23 mouse cellular contexts compared by ENCODE assay signal in the genomic region with DNA sequence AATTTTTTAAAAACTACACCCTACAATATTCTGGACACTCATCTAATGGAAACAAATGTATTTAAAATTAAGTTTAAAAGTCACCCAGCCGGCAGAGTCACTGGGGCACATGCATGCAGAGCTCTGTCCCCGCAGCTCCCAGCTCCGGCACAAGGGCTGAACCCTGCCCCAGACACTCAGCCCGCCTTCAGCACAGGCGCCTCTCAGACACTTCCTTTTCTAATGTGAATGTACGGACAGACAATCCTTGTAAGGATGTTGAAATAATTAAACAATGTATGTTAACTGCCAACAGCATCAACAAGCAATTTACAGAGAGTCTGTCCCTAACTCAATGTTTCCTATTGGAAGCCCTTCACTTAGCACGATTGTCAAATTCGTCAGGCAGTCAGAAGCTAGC.
A peak's percentile ranks its signal among the peaks of the same experiment; 100 is the strongest.
DNase-seq lines count a peak whose midpoint lies in the region; ATAC-seq and TF ChIP-seq lines count a peak whose summit lies in the region.
"Had no signal": no experiment of that assay in that cellular context is flagged by ENCODE, and none has a peak within 500 bp of the region (broad histone marks: within the 10 kb centered on the region; RNA-seq: fewer than 3 reads in every experiment).

No protein-coding gene starts in this region.

- H3K9ac ChIP-seq in lung, postnatal 0 days (replicated peaks; ENCODE audit: low read depth), result no peak overlapping the region
- H3K9ac ChIP-seq: forebrain, embryonic 13.5 days; forebrain, postnatal 0 days; heart, embryonic 13.5 days; hindbrain, embryonic 12.5 days; hindbrain, embryonic 15.5 days had no signal

- H3K9me3 ChIP-seq in lung, postnatal 0 days (ENCODE audit: low read length), result no peaks in the 10 kb centered on the region
- H3K9me3 ChIP-seq: forebrain, embryonic 10.5 days; forebrain, embryonic 13.5 days; heart, embryonic 10.5 days; heart, embryonic 13.5 days; hindbrain, embryonic 12.5 days; hindbrain, embryonic 15.5 days had no signal

- no peak overlapping the region for H3K4me3 ChIP-seq in lung, postnatal 0 days (ENCODE audit: low read depth, low read length)
- H3K4me3 ChIP-seq: forebrain, embryonic 10.5 days; forebrain, embryonic 13.5 days; gastrocnemius, adult 2 months; heart, adult 2 months; heart, embryonic 10.5 days; heart, embryonic 13.5 days; hindbrain, embryonic 12.5 days; hindbrain, embryonic 15.5 days had no signal

- WGBS in lung, postnatal 0 days, result 21% methylated on average over 8 of the region's 8 CpGs

- H3K36me3 ChIP-seq in lung, postnatal 0 days (ENCODE audit: insufficient read depth, low read length), result no peaks in the 10 kb centered on the region
- H3K36me3 ChIP-seq: forebrain, embryonic 10.5 days; heart, embryonic 10.5 days; heart, embryonic 13.5 days; hindbrain, embryonic 12.5 days; hindbrain, embryonic 15.5 days had no signal

- no peak overlapping the region for H3K27ac ChIP-seq in lung, postnatal 0 days (ENCODE audit: low read length)
- H3K27ac ChIP-seq: forebrain, embryonic 10.5 days; forebrain, embryonic 13.5 days; gastrocnemius, adult 2 months; heart, adult 2 months; heart, embryonic 10.5 days; heart, embryonic 13.5 days; hindbrain, embryonic 12.5 days; hindbrain, embryonic 15.5 days had no signal

- peak; percentile 48 for ATAC-seq in lung, postnatal 0 days
- ATAC-seq in megakaryocyte progenitor cell, adult 5-6 weeks (replicated peaks; ENCODE audit: poor library complexity), result 0 out of 2 replicates have a peak, but pooled peaks have one; percentile 17
- ATAC-seq: forebrain, embryonic 13.5 days; forebrain, postnatal 0 days; Patski had no signal

- DNase-seq in heart, adult 11 months, result peak; percentile 66
- no peak for DNase-seq in heart, postnatal 4 days
- DNase-seq in lung, postnatal 0 days (ENCODE audit: low spot score), result peak; percentile 31
- DNase-seq in lung, postnatal 10 days, result no peak
- peak; percentile 45 for DNase-seq in MN1 (ENCODE audit: low spot score)
- DNase-seq in cerebellum, postnatal 14 days, result no peak
- DNase-seq: adrenal gland, adult 8-10 months; adrenal gland, postnatal 25 days; cerebellum, adult 11-12 months; cerebellum, adult 8-10 months; forebrain, postnatal 0 days; gastrocnemius, adult 2 months; gastrocnemius, postnatal 14 days; heart, adult 2 months; heart, postnatal 14 days had no signal

- H3K4me1 ChIP-seq in lung, postnatal 0 days (ENCODE audit: insufficient read depth, low read depth, low read length), result no peaks in the 10 kb centered on the region
- H3K4me1 ChIP-seq: forebrain, embryonic 10.5 days had no signal

- no peaks in the 10 kb centered on the region for H3K27me3 ChIP-seq in lung, postnatal 0 days (replicated peaks; ENCODE audit: insufficient read depth, low read length)
- H3K27me3 ChIP-seq: forebrain, embryonic 13.5 days; hindbrain, embryonic 12.5 days; hindbrain, embryonic 15.5 days; Patski had no signal

- no peak overlapping the region for H3K4me2 ChIP-seq in lung, postnatal 0 days (replicated peaks; ENCODE audit: low read depth, low read length)
- H3K4me2 ChIP-seq: forebrain, embryonic 13.5 days; heart, embryonic 13.5 days; hindbrain, embryonic 12.5 days; hindbrain, embryonic 15.5 days had no signal

- no peak for TF ChIP-seq EP300 in lung, postnatal 0 days (IDR thresholded peaks at IDR 0.05)

- TF ChIP-seq CTCF in lung, postnatal 0 days (IDR thresholded peaks at IDR 0.05), result no peak

Comparison
In these comparisons a context has a peak if more than half of its experiments do, and no peak if none do; other contexts are left out.
1. DNase-seq: peak in heart, adult 11 months (single experiment), lung, postnatal 0 days (single experiment) and MN1 (single experiment); none in heart, postnatal 4 days (single experiment), lung, postnatal 10 days (single experiment) and cerebellum, postnatal 14 days (0 of 2).